Mouse (Mus musculus): ENCODE measurements around the gene Tns1. TPM values are rescaled to one million over a fixed set of nuclear protein-coding genes. Genes with fewer than 3 reads are reported as not detected.

Gene Tns1
- 11.3 and 11.8 TPM in 2 replicates for total RNA-seq (2023)

DNA sequence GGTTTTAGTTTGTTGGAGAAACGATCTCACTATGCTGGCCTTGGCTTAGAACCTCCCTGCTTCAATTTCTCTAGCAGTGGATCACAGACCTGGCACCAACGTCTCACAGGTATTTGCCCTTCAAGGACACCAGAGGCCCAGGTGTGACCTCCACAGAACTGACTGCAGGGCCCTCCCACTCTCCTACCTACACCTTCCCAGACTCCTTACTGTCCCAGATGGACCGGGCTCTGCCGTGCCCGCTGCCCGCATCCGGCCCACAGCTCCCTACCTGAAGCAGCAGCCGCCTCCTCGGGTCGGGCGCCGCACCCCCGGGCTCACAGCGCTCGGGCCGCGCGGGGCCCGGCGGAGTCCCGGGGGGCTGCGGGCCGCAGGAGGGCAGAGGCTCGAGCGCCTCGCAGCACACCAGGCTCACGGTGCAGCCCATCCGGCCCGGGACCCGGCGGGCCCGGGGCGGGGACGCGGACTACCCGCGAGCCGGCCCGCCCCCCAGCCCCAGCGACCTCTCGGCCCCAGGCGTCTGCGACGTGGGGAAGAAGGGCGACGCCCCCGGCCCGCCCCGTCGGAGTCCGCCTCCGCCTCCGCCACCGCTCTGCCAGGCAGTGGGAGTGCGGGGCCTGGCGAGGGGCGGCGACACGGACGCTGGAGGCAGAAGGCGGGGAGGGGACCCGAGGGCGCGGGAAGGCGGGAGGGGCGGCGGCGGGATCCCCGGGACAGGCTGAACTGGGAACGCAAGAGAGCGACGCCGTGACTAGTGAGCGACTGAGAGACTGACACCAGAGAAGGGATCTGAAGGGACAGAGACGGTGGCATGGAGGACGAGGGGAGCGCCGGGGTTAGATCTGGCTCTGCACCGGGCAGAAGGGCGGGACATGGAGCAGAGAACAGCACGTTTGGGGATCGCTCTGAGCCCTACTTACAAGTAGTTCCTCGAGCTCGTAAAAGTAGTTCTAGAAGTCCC, at the start of gene Tns1:
Gene Tns1, minus strand, starts transcription at position 429 of the 961 bp plus-strand sequence.

DNA sequence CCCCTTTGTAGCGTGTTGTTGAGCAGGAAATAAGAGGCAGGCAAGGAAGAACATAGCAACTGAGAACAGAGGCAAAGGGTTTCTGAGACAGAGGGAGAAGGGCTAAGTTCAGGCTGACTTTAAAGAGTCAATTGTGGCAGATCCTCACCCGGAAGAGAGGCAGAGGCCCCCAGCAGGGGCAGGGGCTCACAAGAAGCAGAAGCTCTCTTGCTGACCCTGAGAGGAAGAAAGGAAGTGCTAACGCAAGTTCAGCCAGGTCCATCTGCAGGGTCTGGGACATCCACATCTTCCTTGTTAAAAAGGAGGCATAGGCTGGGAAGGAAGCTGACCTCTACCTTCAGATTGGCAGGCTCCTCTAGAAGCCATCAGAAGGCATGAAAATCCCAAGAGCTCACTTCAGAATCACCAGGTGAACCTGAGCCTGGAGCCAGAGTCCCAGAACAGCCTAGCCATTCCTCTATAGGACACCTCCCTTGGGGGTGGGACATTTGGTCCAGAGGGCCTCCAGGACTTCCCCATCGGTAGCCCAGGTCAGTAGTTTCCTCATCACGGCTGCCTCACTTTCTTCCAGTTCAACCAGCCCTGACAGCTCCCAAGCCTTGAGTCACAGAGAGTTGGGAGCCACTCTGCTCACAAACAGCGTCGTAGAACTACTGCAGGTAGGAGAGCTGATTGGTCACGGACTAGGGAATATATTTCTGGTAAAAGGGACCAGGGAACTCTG, 29.4 kb upstream of the Tns1 start, which contains the start of gene Cxcr2:
Gene Cxcr2, plus strand, starts transcription at position 529 of the 724 bp plus-strand sequence.

GRCm38 (mm10) chr1:74124991-74125552, 823 bp upstream of the Tns1 start, which contains the start of gene Rufy4:
Gene Rufy4, plus strand, starts transcription at chr1:74125541.

Other genes with a start within 250 kb of the Tns1 start
- gene Rufy4, start 1.1 kb upstream of the Tns1 start, total RNA-seq (2023), result 4.3 and 6.5 TPM in 2 replicates
- gene Cxcr2, start 29.5 kb upstream of the Tns1 start, total RNA-seq (2023), result 360 and 394 TPM in 2 replicates
- 0.95 and 1.3 TPM in 2 replicates for gene Cxcr1, start 70.2 kb upstream of the Tns1 start, total RNA-seq (2023)
- 697 and 747 TPM in 2 replicates for gene Arpc2, start 111.6 kb upstream of the Tns1 start, total RNA-seq (2023)
- 0.76 TPM in 1 of 2 replicates, not detected in the other for gene Gpbar1, start 154.1 kb upstream of the Tns1 start, total RNA-seq (2023)
- 66.6 and 76.4 TPM in 2 replicates for gene Aamp, start 160.3 kb upstream of the Tns1 start, total RNA-seq (2023)
- gene Pnkd, start 160.5 kb upstream of the Tns1 start, total RNA-seq (2023), result 7.8 and 10.5 TPM in 2 replicates
- gene Tmbim1, start 181.2 kb upstream of the Tns1 start, total RNA-seq (2023), result 22.5 and 25.0 TPM in 2 replicates
- gene Catip, start 237.7 kb upstream of the Tns1 start, total RNA-seq (2023), result not detected in 2 replicates